Mouse (Mus musculus) forebrain, embryonic 16.5 days (tissue): ENCODE measurements around the gene Ccdc85c. TPM values are rescaled to one million over a fixed set of nuclear protein-coding genes. Genes with fewer than 3 reads are reported as not detected.

Experiments
- ATAC-seq: fragments of 200-750 bp; cut with Nextera tagmentation; 2 replicates; pipeline ENCODE4 v1.8.0; 2017; ENCODE audit warnings: mild to moderate bottlenecking, moderate library complexity
- H3K27ac ChIP-seq: fragments of 300-500 bp; sonication (generic); 2 replicates; pipeline ENCODE4 v1.5.1; 2014; ENCODE audit warnings: low read length, control low read depth
- H3K27me3 ChIP-seq: fragments of 300-500 bp; sonication (generic); replicated peaks from 2 replicates; pipeline ENCODE4 v1.6.1; 2014; ENCODE audit warnings: low read length; ENCODE audit not compliant: control insufficient read depth, insufficient read depth
- H3K36me3 ChIP-seq: fragments of 300-500 bp; sonication (generic); 2 replicates; pipeline ENCODE4 v1.6.1; 2014; ENCODE audit not compliant: control insufficient read depth, insufficient read depth
- H3K4me1 ChIP-seq: fragments of 300-500 bp; sonication (generic); replicated peaks from 2 replicates; pipeline ENCODE4 v1.6.1; 2014; ENCODE audit warnings: low read length; ENCODE audit not compliant: control insufficient read depth, insufficient read depth
- H3K4me2 ChIP-seq: fragments of 300-500 bp; sonication (generic); 2 replicates; pipeline ENCODE4 v1.6.1; 2014; ENCODE audit warnings: mild to moderate bottlenecking, low read length, control low read depth
- H3K4me3 ChIP-seq: fragments of 300-500 bp; sonication (generic); replicated peaks from 2 replicates; pipeline ENCODE4 v1.5.1; 2014; ENCODE audit warnings: mild to moderate bottlenecking, low read length, control low read depth
- H3K9ac ChIP-seq: fragments of 300-500 bp; sonication (generic); replicated peaks from 2 replicates; pipeline ENCODE4 v1.6.1; 2014; ENCODE audit warnings: low read depth, low read length, control low read depth
- H3K9me3 ChIP-seq: fragments of 300-500 bp; sonication (generic); 2 replicates; pipeline ENCODE4 v1.6.1; 2016; ENCODE audit warnings: low read length; ENCODE audit not compliant: control insufficient read depth
- WGBS: fragments of 180-500 bp; shearing (Covaris S2); extraction: QIAGEN DNeasy Blood & Tissue Kit; methylation state at CpG from one replicate; pipeline ENCODE4 v1.1.7; 2014; 5-methylcytosine and 5-hydroxymethylcytosine counted together
- polyA plus RNA-seq: library from polyadenylated mRNA; unstranded; fragments of >200 nt; fragmentation: Nextera tagmentation; extraction: Ambion mirVana; gene quantifications from 2 replicates; pipeline ENCODE4 v1.2.1, GENCODE M21; 2015

The Ccdc85c gene
- polyA plus RNA-seq, 1 experiment from 2014 or later, result 12.0 TPM

DNA sequence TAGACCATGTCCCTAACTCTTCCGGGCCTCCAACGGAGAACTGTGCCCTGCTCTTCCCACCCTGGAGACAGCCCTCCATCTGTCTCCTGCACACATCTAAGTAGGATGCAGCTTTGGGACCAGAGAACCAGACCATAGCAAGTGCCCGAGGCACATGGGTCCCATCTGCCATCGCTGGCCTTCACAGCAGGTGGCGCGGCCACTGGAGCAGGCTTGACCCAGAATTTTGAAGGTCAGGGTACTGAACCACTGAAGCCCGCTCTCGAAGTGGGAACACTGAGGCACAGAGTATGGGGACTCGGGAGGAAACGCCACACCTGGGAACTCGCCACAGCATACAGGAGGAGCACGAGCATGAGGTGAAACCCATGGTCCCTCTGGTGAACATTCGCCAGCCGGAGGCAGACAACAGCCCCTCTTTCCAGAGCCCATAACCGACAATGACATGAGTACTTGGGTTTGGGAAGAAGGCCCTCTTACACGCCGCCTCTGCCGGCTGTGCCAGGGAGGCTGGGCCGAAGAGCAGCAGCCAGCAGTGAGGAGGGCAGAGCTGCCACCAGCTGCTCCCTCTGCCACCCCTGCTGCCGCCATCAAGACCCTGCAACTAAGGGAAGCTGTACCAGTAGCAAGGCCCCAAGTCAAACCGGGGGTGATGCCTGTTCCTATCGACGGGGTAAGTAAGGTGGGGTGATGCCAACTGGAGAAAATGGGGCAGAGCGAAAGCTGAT is 15.7 kb downstream of the Ccdc85c start:
- WGBS, result 83% methylated on average over 24 of the region's 24 CpGs
- 0 out of 2 replicates have a peak, but pooled peaks have one; percentile 11 for ATAC-seq
- Histone ChIP-seq H3K27ac (no peak overlapping the region), H3K4me3 (no peak overlapping the region), H3K4me1 (peaks cover 54% of the 10 kb centered on the region), H3K27me3 (no peaks in the 10 kb centered on the region), H3K4me2 (no peak overlapping the region), H3K9me3 (no peaks in the 10 kb centered on the region), H3K9ac (no peak overlapping the region), H3K36me3 (no peaks in the 10 kb centered on the region)

DNA sequence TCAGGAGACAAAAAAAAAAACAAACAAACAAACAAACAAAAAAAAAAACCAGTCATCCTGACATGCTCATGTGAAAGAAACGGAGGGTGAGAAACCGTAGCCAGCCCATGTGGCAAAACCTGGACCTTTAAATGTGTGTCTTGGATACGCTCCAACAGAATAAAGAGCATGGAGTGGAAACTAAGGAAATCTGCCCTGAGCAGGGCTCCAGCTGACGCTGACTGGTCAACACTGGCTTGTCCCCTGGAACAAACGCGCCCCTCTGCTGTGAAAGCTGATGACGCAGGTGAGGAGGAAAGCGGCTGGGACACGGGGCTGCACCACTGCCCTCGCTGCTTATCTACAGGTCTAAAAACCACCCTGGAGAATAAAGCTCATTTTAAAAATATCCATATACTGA is 18.5 kb downstream of the Ccdc85c start:
- Histone ChIP-seq H3K4me2 (no peak overlapping the region), H3K4me1 (peaks cover 38% of the 10 kb centered on the region), H3K4me3 (no peak overlapping the region), H3K27ac (no peak overlapping the region), H3K36me3 (no peaks in the 10 kb centered on the region), H3K9ac (no peak overlapping the region), H3K9me3 (no peaks in the 10 kb centered on the region), H3K27me3 (no peaks in the 10 kb centered on the region)
- WGBS, result 29% methylated on average over 10 of the region's 10 CpGs
- ATAC-seq, result no peak

DNA sequence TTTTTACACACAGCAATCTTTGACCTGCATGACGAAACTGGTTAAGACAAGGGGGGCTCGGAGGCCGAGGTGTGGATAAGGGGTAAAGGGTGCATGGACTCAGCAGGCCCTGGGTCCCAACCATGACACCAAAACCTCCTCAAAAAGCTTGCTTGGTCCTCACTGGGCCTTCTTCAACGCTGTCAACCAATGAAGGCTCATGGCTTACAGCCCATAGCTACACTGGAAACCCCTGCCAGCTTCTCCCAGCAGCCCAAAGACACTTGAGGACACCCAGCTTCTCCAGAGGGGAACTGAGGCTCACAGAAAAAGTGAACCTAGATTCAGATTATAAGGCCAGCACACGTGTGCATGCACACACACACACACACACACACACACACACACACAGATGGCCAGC is 19.3 kb downstream of the Ccdc85c start:
- H3K27ac ChIP-seq, result no peak overlapping the region
- no peak overlapping the region for H3K9ac ChIP-seq
- H3K27me3 ChIP-seq, result no peaks in the 10 kb centered on the region
- H3K9me3 ChIP-seq, result no peaks in the 10 kb centered on the region
- WGBS, result 16% methylated on average over 5 of the region's 5 CpGs
- no peak overlapping the region for H3K4me2 ChIP-seq
- peaks cover 30% of the 10 kb centered on the region for H3K4me1 ChIP-seq
- no peak overlapping the region for H3K4me3 ChIP-seq
- H3K36me3 ChIP-seq, result no peaks in the 10 kb centered on the region
- peak; percentile 17; the same call in 1 of the 2 replicates for ATAC-seq

DNA sequence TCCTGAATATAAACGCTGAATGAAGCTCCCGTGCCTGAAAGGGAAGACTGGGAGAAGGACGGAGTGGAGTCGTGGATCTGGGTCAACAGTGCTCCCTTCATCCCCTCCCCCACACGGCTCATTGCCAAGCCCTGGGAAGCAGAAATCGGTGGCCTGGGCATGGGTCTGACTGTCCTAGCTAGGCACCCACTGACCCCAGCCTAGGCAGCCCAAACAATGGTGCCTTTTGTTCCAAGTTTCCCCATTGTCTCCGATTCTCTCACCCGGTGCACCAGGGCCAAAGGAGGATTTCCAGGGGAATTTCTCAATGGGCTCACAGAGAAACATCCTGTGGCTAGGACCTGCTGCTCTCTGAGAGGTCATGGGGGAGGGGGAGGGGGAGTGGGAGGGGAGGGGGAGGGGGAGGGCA is 19.7 kb downstream of the Ccdc85c start:
- ATAC-seq, result no peak
- Histone ChIP-seq H3K4me2 (no peak overlapping the region), H3K27me3 (no peaks in the 10 kb centered on the region), H3K4me3 (no peak overlapping the region), H3K9me3 (no peaks in the 10 kb centered on the region), H3K27ac (no peak overlapping the region), H3K4me1 (peaks cover 30% of the 10 kb centered on the region), H3K36me3 (no peaks in the 10 kb centered on the region), H3K9ac (0 out of 2 replicates have a peak overlapping the region, but pooled peaks have one; percentile 31)
- WGBS, result 3% methylated on average over 8 of the region's 8 CpGs

GRCm38 (mm10) chr12:108253042-108253441 is 22.2 kb downstream of the Ccdc85c start:
- WGBS, result 67% methylated on average over 12 of the region's 12 CpGs
- no peaks in the 10 kb centered on the region for H3K9me3 ChIP-seq
- peaks cover 28% of the 10 kb centered on the region for H3K4me1 ChIP-seq
- H3K9ac ChIP-seq, result no peak overlapping the region
- no peak overlapping the region for H3K27ac ChIP-seq
- H3K27me3 ChIP-seq, result no peaks in the 10 kb centered on the region
- H3K36me3 ChIP-seq, result no peaks in the 10 kb centered on the region
- no peak overlapping the region for H3K4me3 ChIP-seq
- ATAC-seq, result no peak
- no peak overlapping the region for H3K4me2 ChIP-seq

DNA sequence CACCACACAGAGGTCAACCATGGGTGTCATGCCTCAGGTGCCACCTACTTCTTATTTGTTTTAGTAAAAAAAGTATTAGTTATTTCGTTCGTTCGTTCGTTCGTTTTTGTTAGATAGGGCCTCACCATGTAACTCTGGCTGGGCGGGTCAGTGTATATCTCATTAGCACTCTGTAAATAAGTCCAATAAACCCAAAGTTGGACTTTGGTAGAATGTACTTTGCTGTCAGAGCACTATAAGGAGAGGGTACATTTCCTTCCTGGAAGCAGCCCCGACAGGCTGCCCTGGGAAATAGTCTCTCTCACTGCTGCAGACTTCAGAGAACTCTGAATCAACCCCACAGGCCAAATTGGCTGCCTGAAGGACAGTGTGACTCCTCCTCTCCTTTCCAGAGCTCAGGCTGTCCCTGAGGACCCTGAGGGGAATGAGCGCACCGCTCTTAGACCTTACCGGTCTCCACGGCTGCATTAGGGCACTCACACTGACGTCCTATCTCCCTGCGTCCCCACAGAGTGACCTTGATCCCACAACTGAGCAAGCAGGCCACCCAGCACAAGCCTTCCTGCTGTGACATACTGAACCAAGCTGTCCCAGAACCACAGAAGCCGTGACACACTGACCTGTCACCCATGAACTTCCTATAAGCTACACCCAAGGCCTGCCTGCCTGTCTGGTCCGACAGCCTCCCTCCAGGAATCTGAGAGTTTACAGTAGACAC is 23.2 kb downstream of the Ccdc85c start:
- Histone ChIP-seq H3K36me3 (no peaks in the 10 kb centered on the region), H3K4me3 (no peak overlapping the region), H3K9ac (no peak overlapping the region), H3K27ac (no peak overlapping the region), H3K9me3 (no peaks in the 10 kb centered on the region), H3K4me1 (peaks cover 24% of the 10 kb centered on the region), H3K27me3 (no peaks in the 10 kb centered on the region), H3K4me2 (no peak overlapping the region)
- WGBS, result 85% methylated on average over 15 of the region's 15 CpGs
- ATAC-seq, result no peak

- no peak overlapping the region for H3K4me2 ChIP-seq
- no peak overlapping the region for H3K27ac ChIP-seq
- H3K9ac ChIP-seq, result no peak overlapping the region
- no peaks in the 10 kb centered on the region for H3K9me3 ChIP-seq
- no peak for ATAC-seq
- 93% methylated on average over 28 of the region's 31 CpGs for WGBS
- no peaks in the 10 kb centered on the region for H3K36me3 ChIP-seq
- H3K4me3 ChIP-seq, result no peak overlapping the region
- peaks cover 16% of the 10 kb centered on the region for H3K4me1 ChIP-seq
- H3K27me3 ChIP-seq, result no peaks in the 10 kb centered on the region
These were observed 24.0 kb downstream of the Ccdc85c start for GRCm38 (mm10) chr12:108251034-108251792.

DNA sequence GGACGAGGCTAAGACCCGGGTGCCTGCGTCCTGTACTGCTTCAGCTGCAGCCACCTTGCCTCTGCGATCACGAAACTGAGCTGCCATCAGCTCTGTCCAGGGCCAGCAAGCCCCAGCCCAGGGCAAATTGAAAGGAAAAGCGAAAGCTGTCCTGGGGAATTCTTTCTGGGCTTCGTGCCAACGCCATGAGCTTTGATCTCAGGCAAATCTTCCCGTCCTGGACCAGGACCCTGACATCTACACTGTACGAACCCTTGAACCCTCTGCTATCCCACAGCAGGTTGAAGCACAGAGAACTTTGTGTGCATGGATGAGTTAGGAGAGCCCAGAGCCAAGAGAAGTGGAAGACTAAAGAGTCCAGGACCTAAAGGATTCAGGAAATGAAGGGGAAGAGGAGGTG is 25.7 kb downstream of the Ccdc85c start:
- WGBS, result 40% methylated on average over 10 of the region's 10 CpGs
- Histone ChIP-seq H3K27ac (no peak overlapping the region), H3K36me3 (no peaks in the 10 kb centered on the region), H3K4me2 (no peak overlapping the region), H3K27me3 (no peaks in the 10 kb centered on the region), H3K9me3 (no peaks in the 10 kb centered on the region), H3K9ac (no peak overlapping the region), H3K4me3 (no peak overlapping the region), H3K4me1 (peaks cover 17% of the 10 kb centered on the region)
- no peak for ATAC-seq

DNA sequence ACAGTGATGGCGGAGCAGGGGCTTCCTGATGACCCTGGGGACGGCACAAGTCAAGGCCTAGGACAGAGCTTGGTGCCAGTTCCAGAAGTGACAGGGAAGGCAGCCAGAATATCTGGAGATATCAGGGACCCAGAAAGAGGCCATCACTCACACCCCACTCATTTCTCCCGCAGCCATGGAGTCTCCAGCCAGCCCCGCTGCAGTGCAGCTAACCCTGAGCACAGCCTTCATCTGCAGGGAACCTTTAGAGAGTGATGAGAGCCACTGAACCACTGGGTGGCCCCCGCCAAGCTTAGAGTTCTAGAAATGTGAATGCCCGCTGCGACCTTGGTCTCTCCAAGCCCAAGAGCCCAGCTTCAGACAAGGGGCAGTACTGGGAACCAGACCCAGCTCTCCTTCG is 26.2 kb downstream of the Ccdc85c start:
- no peaks in the 10 kb centered on the region for H3K36me3 ChIP-seq
- H3K27ac ChIP-seq, result no peak overlapping the region
- H3K27me3 ChIP-seq, result no peaks in the 10 kb centered on the region
- H3K4me2 ChIP-seq, result no peak overlapping the region
- ATAC-seq, result no peak
- H3K4me1 ChIP-seq, result peaks cover 22% of the 10 kb centered on the region
- H3K9me3 ChIP-seq, result no peaks in the 10 kb centered on the region
- no peak overlapping the region for H3K9ac ChIP-seq
- no peak overlapping the region for H3K4me3 ChIP-seq
- 89% methylated on average over 8 of the region's 8 CpGs for WGBS
